In genomic region chr2:5301286-5301685, GRCm38 (mm10) we compare ENCODE assay signal across 23 mouse cellular contexts.
DNase-seq lines count a peak whose midpoint lies in the region; ATAC-seq and TF ChIP-seq lines count a peak whose summit lies in the region.
"Had no signal": no experiment of that assay in that cellular context is flagged by ENCODE, and none has a peak within 500 bp of the region (broad histone marks: within the 10 kb centered on the region; RNA-seq: fewer than 3 reads in every experiment).

No protein-coding gene starts in this region.

- ATAC-seq in lung, embryonic 16.5 days (ENCODE audit: low read depth) = peak; percentile 43; the same call in 1 of the 2 replicates
- no peak for ATAC-seq in forebrain, embryonic 12.5 days (ENCODE audit: low FRiP score)
- ATAC-seq: activated CD4-positive, CD25-positive, alpha-beta regulatory T cell, adult 4 months; forebrain, embryonic 13.5 days; forebrain, embryonic 15.5 days; forebrain, postnatal 0 days had no signal

- TF ChIP-seq POLR2A in lung, adult 2 months (IDR thresholded peaks at IDR 0.05; ENCODE audit: borderline replicate concordance, extremely low read depth, low read depth, low read length) = no peak

- no peaks in the 10 kb centered on the region for H3K36me3 ChIP-seq in lung, embryonic 16.5 days (ENCODE audit: control insufficient read depth, insufficient read depth, low read length)
- no peaks in the 10 kb centered on the region for H3K36me3 ChIP-seq in forebrain, embryonic 12.5 days (replicated peaks)
- H3K36me3 ChIP-seq: embryonic facial prominence, embryonic 13.5 days; embryonic facial prominence, embryonic 15.5 days; forebrain, embryonic 10.5 days; forebrain, embryonic 15.5 days had no signal

- no peak overlapping the region for H3K27ac ChIP-seq in lung, embryonic 16.5 days (ENCODE audit: low read length)
- H3K27ac ChIP-seq in forebrain, embryonic 12.5 days = no peak overlapping the region
- H3K27ac ChIP-seq: embryonic facial prominence, embryonic 13.5 days; embryonic facial prominence, embryonic 15.5 days; forebrain, embryonic 10.5 days; forebrain, embryonic 13.5 days; forebrain, embryonic 15.5 days had no signal

- no peak overlapping the region for H3K4me3 ChIP-seq in lung, embryonic 16.5 days (ENCODE audit: low read length)
- H3K4me3 ChIP-seq in lung, adult 2 months (replicated peaks; ENCODE audit: extremely low read depth, low read depth, low read length) = no peak overlapping the region
- H3K4me3 ChIP-seq in forebrain, embryonic 12.5 days (replicated peaks) = no peak overlapping the region
- H3K4me3 ChIP-seq: embryonic facial prominence, embryonic 13.5 days; embryonic facial prominence, embryonic 15.5 days; erythroblast, embryonic 14.5 days; forebrain, embryonic 10.5 days; forebrain, embryonic 13.5 days; forebrain, embryonic 15.5 days had no signal

- no peaks in the 10 kb centered on the region for H3K9me3 ChIP-seq in lung, embryonic 16.5 days (ENCODE audit: control insufficient read depth, low read length)
- no peaks in the 10 kb centered on the region for H3K9me3 ChIP-seq in forebrain, embryonic 12.5 days
- H3K9me3 ChIP-seq: embryonic facial prominence, embryonic 13.5 days; embryonic facial prominence, embryonic 15.5 days; forebrain, embryonic 10.5 days; forebrain, embryonic 13.5 days; forebrain, embryonic 15.5 days had no signal

- H3K9ac ChIP-seq in lung, embryonic 16.5 days (ENCODE audit: low read length) = no peak overlapping the region
- H3K9ac ChIP-seq in forebrain, embryonic 12.5 days = no peak overlapping the region
- H3K9ac ChIP-seq: embryonic facial prominence, embryonic 13.5 days; embryonic facial prominence, embryonic 15.5 days; forebrain, embryonic 13.5 days; forebrain, embryonic 15.5 days; forebrain, postnatal 0 days had no signal

- no peak overlapping the region for H3K4me2 ChIP-seq in lung, embryonic 16.5 days (ENCODE audit: low read depth, low read length)
- H3K4me2 ChIP-seq in forebrain, embryonic 12.5 days = no peak overlapping the region
- H3K4me2 ChIP-seq: embryonic facial prominence, embryonic 13.5 days; embryonic facial prominence, embryonic 15.5 days; forebrain, embryonic 13.5 days; forebrain, embryonic 15.5 days had no signal

- H3K27me3 ChIP-seq in lung, embryonic 16.5 days (ENCODE audit: control insufficient read depth, insufficient read depth, low read depth, low read length) = no peaks in the 10 kb centered on the region
- H3K27me3 ChIP-seq in forebrain, embryonic 12.5 days = no peaks in the 10 kb centered on the region
- H3K27me3 ChIP-seq: embryonic facial prominence, embryonic 13.5 days; embryonic facial prominence, embryonic 15.5 days; forebrain, embryonic 13.5 days; forebrain, embryonic 15.5 days had no signal

- no peak for TF ChIP-seq CTCF in lung, adult 2 months (IDR thresholded peaks at IDR 0.05; ENCODE audit: insufficient read depth, low read length)

- 71% methylated on average over 12 of the region's 12 CpGs for WGBS in lung, embryonic 16.5 days
- 76% methylated on average over 12 of the region's 12 CpGs for WGBS in lung, adult 2 months
- WGBS in forebrain, embryonic 12.5 days = 94% methylated on average over 12 of the region's 12 CpGs

- H3K4me1 ChIP-seq in lung, embryonic 16.5 days (replicated peaks; ENCODE audit: control insufficient read depth, insufficient read depth, low read length) = no peaks in the 10 kb centered on the region
- no peaks in the 10 kb centered on the region for H3K4me1 ChIP-seq in lung, adult 2 months (ENCODE audit: control insufficient read depth, insufficient read depth, low read length)
- H3K4me1 ChIP-seq in forebrain, embryonic 12.5 days = no peaks in the 10 kb centered on the region; the same call in 1 of the 2 replicates
- H3K4me1 ChIP-seq: embryonic facial prominence, embryonic 13.5 days; embryonic facial prominence, embryonic 15.5 days; forebrain, embryonic 10.5 days; forebrain, embryonic 13.5 days; forebrain, embryonic 15.5 days had no signal

- DNase-seq in lung, adult 2 months = no peak
- DNase-seq in ZHBTc4 (ENCODE audit: low read depth, low spot score) (peak; percentile 7), adipocyte (ENCODE audit: low spot score) (peak; percentile 16)
- no peak for DNase-seq in cerebellum, adult 9-11 months
- DNase-seq: adrenal gland, adult 2 months; adrenal gland, postnatal 10 days; adrenal gland, postnatal 25 days; cerebellum, adult 11-12 months; cerebellum, adult 2 months; cerebellum, adult 9-10 months; cerebellum, postnatal 14 days; cerebellum, postnatal 36 days; embryo, embryonic 11 days; forebrain, postnatal 0 days had no signal

Comparison
In these comparisons a context has a peak if more than half of its experiments do, and no peak if none do; other contexts are left out.
1. DNase-seq: peak in ZHBTc4 (single experiment) and adipocyte (single experiment); none in lung, adult 2 months (single experiment) and cerebellum, adult 9-11 months (single experiment).